Mouse (Mus musculus) stomach, embryonic 15.5 days (tissue): ENCODE results near the gene Syt9. TPM values are rescaled to one million over a fixed set of nuclear protein-coding genes. Genes with fewer than 3 reads are reported as not detected.

Source experiments
- ATAC-seq: fragments of 200-750 bp; cut with Nextera tagmentation; 2 replicates; pipeline ENCODE4 v1.8.0; 2017; ENCODE audit warnings: low read depth, moderate number of reproducible peaks, moderate TSS enrichment; ENCODE audit not compliant: insufficient read depth, low FRiP score
- H3K27ac ChIP-seq: fragments of 300-500 bp; sonication (generic); 2 replicates; pipeline ENCODE4 v1.5.1; 2015; ENCODE audit warnings: mild to moderate bottlenecking, inconsistent platforms
- H3K27me3 ChIP-seq: fragments of 300-500 bp; sonication (generic); replicated peaks from 2 replicates; pipeline ENCODE4 v1.6.1; 2015; ENCODE audit warnings: inconsistent platforms
- H3K36me3 ChIP-seq: fragments of 300-500 bp; sonication (generic); 2 replicates; pipeline ENCODE4 v1.6.1; 2015; ENCODE audit warnings: inconsistent platforms
- H3K4me1 ChIP-seq: fragments of 300-500 bp; sonication (generic); 2 replicates; pipeline ENCODE4 v1.6.1; 2015; ENCODE audit warnings: inconsistent platforms
- H3K4me2 ChIP-seq: fragments of 300-500 bp; sonication (generic); 2 replicates; pipeline ENCODE4 v1.6.1; 2015; ENCODE audit warnings: mild to moderate bottlenecking, inconsistent platforms
- H3K4me3 ChIP-seq: fragments of 300-500 bp; sonication (generic); replicated peaks from 2 replicates; pipeline ENCODE4 v1.5.1; 2015; ENCODE audit warnings: inconsistent platforms
- H3K9ac ChIP-seq: fragments of 300-500 bp; sonication (generic); 2 replicates; pipeline ENCODE4 v1.6.1; 2015; ENCODE audit warnings: inconsistent platforms
- H3K9me3 ChIP-seq: fragments of 300-500 bp; sonication (generic); 2 replicates; pipeline ENCODE4 v1.6.1; 2016; ENCODE audit warnings: inconsistent platforms
- WGBS: fragments of 180-500 bp; shearing (Covaris S2); methylation state at CpG from one replicate; pipeline ENCODE4 v1.1.7; 2015; 5-methylcytosine and 5-hydroxymethylcytosine counted together
- polyA plus RNA-seq: library from polyadenylated mRNA; unstranded; fragments of >200 nt; fragmentation: Nextera tagmentation; extraction: Ambion mirVana; gene quantifications from 2 replicates; pipeline ENCODE4 v1.2.1, GENCODE M21; 2015

Syt9 gene
- polyA plus RNA-seq, 1 experiment from 2014 or later, result 3.1 TPM

- Histone ChIP-seq H3K27me3 (no peaks in the 10 kb centered on the region), H3K4me3 (no peak overlapping the region), H3K4me2 (no peak overlapping the region), H3K9me3 (no peaks in the 10 kb centered on the region), H3K9ac (no peak overlapping the region), H3K27ac (no peak overlapping the region), H3K4me1 (peaks cover 4% of the 10 kb centered on the region; the same call in 1 of the 2 replicates), H3K36me3 (no peaks in the 10 kb centered on the region)
- WGBS, result 38% methylated on average over 2 of the region's 2 CpGs
- ATAC-seq, result no peak
Measured at GRCm38 (mm10) chr7:107563727-107564126, 193.2 kb downstream of the Syt9 start.

GRCm38 (mm10) chr7:107567261-107567671, 196.7 kb downstream of the Syt9 start, which contains the start of gene Olfml1:
TSS of gene Olfml1 (plus strand) at chr7:107567446.
- Histone ChIP-seq H3K9me3 (no peaks in the 10 kb centered on the region), H3K4me1 (peaks cover 6% of the 10 kb centered on the region; the same call in 1 of the 2 replicates), H3K36me3 (peaks cover 7% of the 10 kb centered on the region; the same call in 1 of the 2 replicates), H3K27ac (peak within 1 kb of the TSS; percentile 82), H3K27me3 (no peaks in the 10 kb centered on the region), H3K4me2 (peak within 1 kb of the TSS; percentile 54), H3K9ac (0 out of 2 replicates have a peak within 1 kb of the TSS, but pooled peaks have one; percentile 19), H3K4me3 (peak within 1 kb of the TSS; percentile 41)
- 21% methylated on average over 7 of the region's 7 CpGs for WGBS
- ATAC-seq, result peak; percentile 90

GRCm38 (mm10) chr7:107567674-107568073, 197.1 kb downstream of the Syt9 start:
- peak overlapping the region; percentile 54 for H3K4me2 ChIP-seq
- ATAC-seq, result no peak
- H3K27ac ChIP-seq, result peak overlapping the region; percentile 82
- H3K4me3 ChIP-seq, result peak overlapping the region; percentile 41
- peaks cover 7% of the 10 kb centered on the region; the same call in 1 of the 2 replicates for H3K36me3 ChIP-seq
- H3K9me3 ChIP-seq, result no peaks in the 10 kb centered on the region
- 45% methylated on average over 5 of the region's 5 CpGs for WGBS
- 0 out of 2 replicates have a peak overlapping the region, but pooled peaks have one; percentile 19 for H3K9ac ChIP-seq
- no peaks in the 10 kb centered on the region for H3K27me3 ChIP-seq
- H3K4me1 ChIP-seq, result peaks cover 6% of the 10 kb centered on the region; the same call in 1 of the 2 replicates

GRCm38 (mm10) chr7:107568971-107569370, 198.4 kb downstream of the Syt9 start:
- Histone ChIP-seq H3K4me1 (peaks cover 6% of the 10 kb centered on the region; the same call in 1 of the 2 replicates), H3K4me2 (peak overlapping the region; percentile 50), H3K27me3 (no peaks in the 10 kb centered on the region), H3K4me3 (peak overlapping the region; percentile 28), H3K36me3 (peaks cover 7% of the 10 kb centered on the region; the same call in 1 of the 2 replicates), H3K27ac (no peak overlapping the region), H3K9ac (no peak overlapping the region), H3K9me3 (no peaks in the 10 kb centered on the region)
- WGBS, result 44% methylated on average over 4 of the region's 4 CpGs
- ATAC-seq, result no peak

- ATAC-seq, result no peak
- no peaks in the 10 kb centered on the region for H3K9me3 ChIP-seq
- 67% methylated on average over 2 of the region's 2 CpGs for WGBS
- no peaks in the 10 kb centered on the region for H3K27me3 ChIP-seq
- H3K4me2 ChIP-seq, result no peak overlapping the region
- 0 out of 2 replicates have a peak, but pooled peaks cover 2% of the 10 kb centered on the region for H3K4me1 ChIP-seq
- H3K36me3 ChIP-seq, result peaks cover 7% of the 10 kb centered on the region; the same call in 1 of the 2 replicates
- no peak overlapping the region for H3K9ac ChIP-seq
- H3K4me3 ChIP-seq, result no peak overlapping the region
- no peak overlapping the region for H3K27ac ChIP-seq
Measured at GRCm38 (mm10) chr7:107573856-107574255, 203.3 kb downstream of the Syt9 start.

- no peaks in the 10 kb centered on the region for H3K4me1 ChIP-seq
- no peaks in the 10 kb centered on the region for H3K27me3 ChIP-seq
- no peak for ATAC-seq
- no peaks in the 10 kb centered on the region for H3K9me3 ChIP-seq
- no peak overlapping the region for H3K27ac ChIP-seq
- no peak overlapping the region for H3K4me2 ChIP-seq
- no peak overlapping the region for H3K9ac ChIP-seq
- no peak overlapping the region for H3K4me3 ChIP-seq
- 77% methylated on average over 3 of the region's 3 CpGs for WGBS
- peaks cover 7% of the 10 kb centered on the region; the same call in 1 of the 2 replicates for H3K36me3 ChIP-seq
Measured at GRCm38 (mm10) chr7:107574276-107574675, 203.7 kb downstream of the Syt9 start.

- no peaks in the 10 kb centered on the region for H3K9me3 ChIP-seq
- H3K27me3 ChIP-seq, result no peaks in the 10 kb centered on the region
- ATAC-seq, result no peak
- WGBS, result 45% methylated on average over 2 of the region's 2 CpGs
- H3K4me2 ChIP-seq, result no peak overlapping the region
- no peak overlapping the region for H3K4me3 ChIP-seq
- H3K4me1 ChIP-seq, result 0 out of 2 replicates have a peak, but pooled peaks cover 6% of the 10 kb centered on the region
- no peaks in the 10 kb centered on the region; the same call in 1 of the 2 replicates for H3K36me3 ChIP-seq
- no peak overlapping the region for H3K9ac ChIP-seq
- no peak overlapping the region for H3K27ac ChIP-seq
Measured at GRCm38 (mm10) chr7:107592641-107593040, 222.1 kb downstream of the Syt9 start.

- no peaks in the 10 kb centered on the region; the same call in 1 of the 2 replicates for H3K36me3 ChIP-seq
- 43% methylated on average over 7 of the region's 7 CpGs for WGBS
Measured at GRCm38 (mm10) chr7:107593904-107594303, 223.4 kb downstream of the Syt9 start.

GRCm38 (mm10) chr7:107594325-107594856, 223.9 kb downstream of the Syt9 start:
- WGBS, result 2% methylated on average over 16 of the region's 16 CpGs
- peak overlapping the region; percentile 25 for H3K9ac ChIP-seq
- ATAC-seq, result peak; percentile 63

More at GRCm38 (mm10) chr7:107593904-107594303, 223.4 kb downstream of the Syt9 start:
- Histone ChIP-seq H3K27ac (peak overlapping the region; percentile 77; the same call in 1 of the 2 replicates), H3K4me1 (0 out of 2 replicates have a peak, but pooled peaks cover 6% of the 10 kb centered on the region), H3K4me2 (peak overlapping the region; percentile 95), H3K9me3 (no peaks in the 10 kb centered on the region), H3K4me3 (peak overlapping the region; percentile 60; the same call in 1 of the 2 replicates), H3K27me3 (no peaks in the 10 kb centered on the region), H3K9ac (no peak overlapping the region)
- ATAC-seq, result no peak

GRCm38 (mm10) chr7:107594857-107595402, 224.4 kb downstream of the Syt9 start, which contains the start of gene Ppfibp2:
TSS of gene Ppfibp2 (plus strand) at chr7:107595207.
- H3K27me3 ChIP-seq, result no peaks in the 10 kb centered on the region
- H3K9ac ChIP-seq, result peak within 1 kb of the TSS; percentile 25
- H3K4me3 ChIP-seq, result peak within 1 kb of the TSS; percentile 60
- peak within 1 kb of the TSS; percentile 95 for H3K4me2 ChIP-seq
- H3K9me3 ChIP-seq, result no peaks in the 10 kb centered on the region
- 0% methylated on average over 22 of the region's 24 CpGs for WGBS
- 0 out of 2 replicates have a peak, but pooled peaks cover 6% of the 10 kb centered on the region for H3K4me1 ChIP-seq
- H3K27ac ChIP-seq, result peak within 1 kb of the TSS; percentile 77
- no peaks in the 10 kb centered on the region; the same call in 1 of the 2 replicates for H3K36me3 ChIP-seq
- ATAC-seq, result peak; percentile 95

More at GRCm38 (mm10) chr7:107594325-107594856, 223.9 kb downstream of the Syt9 start:
- H3K27me3 ChIP-seq, result no peaks in the 10 kb centered on the region
- H3K4me2 ChIP-seq, result peak overlapping the region; percentile 95
- H3K9me3 ChIP-seq, result no peaks in the 10 kb centered on the region
- no peaks in the 10 kb centered on the region; the same call in 1 of the 2 replicates for H3K36me3 ChIP-seq
- H3K4me3 ChIP-seq, result peak overlapping the region; percentile 60
- peak overlapping the region; percentile 77 for H3K27ac ChIP-seq
- 0 out of 2 replicates have a peak, but pooled peaks cover 6% of the 10 kb centered on the region for H3K4me1 ChIP-seq

- 13% methylated on average over 13 of the region's 13 CpGs for WGBS
- no peak for ATAC-seq
- Histone ChIP-seq H3K4me3 (peak overlapping the region; percentile 60), H3K4me1 (0 out of 2 replicates have a peak, but pooled peaks cover 6% of the 10 kb centered on the region), H3K27me3 (no peaks in the 10 kb centered on the region), H3K36me3 (no peaks in the 10 kb centered on the region; the same call in 1 of the 2 replicates), H3K9ac (no peak overlapping the region), H3K9me3 (no peaks in the 10 kb centered on the region), H3K4me2 (peak overlapping the region; percentile 95), H3K27ac (no peak overlapping the region)
Measured at GRCm38 (mm10) chr7:107595426-107595825, 224.9 kb downstream of the Syt9 start.

GRCm38 (mm10) chr7:107596753-107597152, 226.2 kb downstream of the Syt9 start:
- H3K4me3 ChIP-seq, result no peak overlapping the region

More at GRCm38 (mm10) chr7:107596753-107597152, 226.2 kb downstream of the Syt9 start:
- Histone ChIP-seq H3K4me2 (no peak overlapping the region), H3K9ac (no peak overlapping the region), H3K36me3 (no peaks in the 10 kb centered on the region), H3K9me3 (no peaks in the 10 kb centered on the region), H3K27me3 (no peaks in the 10 kb centered on the region), H3K4me1 (0 out of 2 replicates have a peak, but pooled peaks cover 6% of the 10 kb centered on the region), H3K27ac (no peak overlapping the region)
- ATAC-seq, result no peak
